Mouse (Mus musculus) embryonic facial prominence, embryonic 12.5 days (tissue): ENCODE results near the gene Tmem182. TPM values are rescaled to one million over a fixed set of nuclear protein-coding genes. Genes with fewer than 3 reads are reported as not detected.

Experiments used
- polyA plus RNA-seq: library from polyadenylated mRNA; unstranded; fragments of >200 nt; fragmentation: Nextera tagmentation; extraction: Ambion mirVana; gene quantifications from 2 replicates; pipeline ENCODE4 v1.2.1, GENCODE M21; 2016

The Tmem182 gene
- polyA plus RNA-seq, 1 experiment from 2014 or later, result 0.69 TPM

Other genes with a start within 250 kb of the Tmem182 start
- gene Slc9a4, start 225.5 kb upstream of the Tmem182 start, polyA plus RNA-seq, result not detected in 2 replicates
- gene Slc9a2, start 125.0 kb upstream of the Tmem182 start, polyA plus RNA-seq, result 0.12 and 0.13 TPM in 2 replicates
- gene Mfsd9, start 14.9 kb upstream of the Tmem182 start, polyA plus RNA-seq, result 3.5 and 4.1 TPM in 2 replicates